ENCODE assay signal across 20 mouse cellular contexts in genomic region chr5:90340847-90341246, GRCm38 (mm10). TPM values are rescaled to one million over a fixed set of nuclear protein-coding genes. Genes with fewer than 3 reads are reported as not detected.
DNase-seq lines count a peak whose midpoint lies in the region; ATAC-seq and TF ChIP-seq lines count a peak whose summit lies in the region.
"Had no signal": no experiment of that assay in that cellular context is flagged by ENCODE, and none has a peak within 500 bp of the region (broad histone marks: within the 10 kb centered on the region; RNA-seq: fewer than 3 reads in every experiment).

No protein-coding gene starts in this region.

- no peak for TF ChIP-seq CTCF in heart, postnatal 0 days (IDR thresholded peaks at IDR 0.05; ENCODE audit: low read depth)

- WGBS in heart, postnatal 0 days = 39% methylated on average over 4 of the region's 4 CpGs
- WGBS in heart, embryonic 10.5 days = 90% methylated on average over 4 of the region's 4 CpGs

- no peak overlapping the region for H3K9ac ChIP-seq in heart, postnatal 0 days (replicated peaks; ENCODE audit: low read depth, low read length)
- H3K9ac ChIP-seq: embryonic facial prominence, embryonic 13.5 days; liver, embryonic 15.5 days; midbrain, embryonic 12.5 days had no signal

- no peak overlapping the region for H3K4me3 ChIP-seq in heart, postnatal 0 days (ENCODE audit: low read depth, low read length)
- no peak overlapping the region for H3K4me3 ChIP-seq in heart, embryonic 10.5 days
- H3K4me3 ChIP-seq in megakaryocyte, embryonic 14.5 days (replicated peaks) = peak overlapping the region; percentile 75
- H3K4me3 ChIP-seq: embryonic facial prominence, embryonic 13.5 days; layer of hippocampus, adult 2 months; liver, embryonic 15.5 days; midbrain, embryonic 12.5 days had no signal

- H3K27me3 ChIP-seq in heart, postnatal 0 days (ENCODE audit: control insufficient read depth, insufficient read depth, low read length) = no peaks in the 10 kb centered on the region
- H3K27me3 ChIP-seq in heart, embryonic 10.5 days (ENCODE audit: insufficient read depth, poor library complexity, severe bottlenecking) = no peaks in the 10 kb centered on the region
- no peaks in the 10 kb centered on the region for H3K27me3 ChIP-seq in megakaryocyte, embryonic 14.5 days (replicated peaks)
- H3K27me3 ChIP-seq: embryonic facial prominence, embryonic 13.5 days; liver, embryonic 15.5 days; midbrain, embryonic 12.5 days had no signal

- peak overlapping the region; percentile 32; the same call in 1 of the 2 replicates for H3K27ac ChIP-seq in heart, postnatal 0 days (ENCODE audit: low read depth)
- H3K27ac ChIP-seq in heart, embryonic 10.5 days = no peak overlapping the region
- H3K27ac ChIP-seq: embryonic facial prominence, embryonic 13.5 days; liver, embryonic 15.5 days; midbrain, embryonic 12.5 days had no signal

- ATAC-seq in heart, postnatal 0 days (ENCODE audit: insufficient read depth, low read depth) = no peak
- no peak for ATAC-seq in megakaryocyte, adult 5-6 weeks (ENCODE audit: poor library complexity, severe bottlenecking)
- ATAC-seq: forebrain, embryonic 14.5 days had no signal

- peaks cover 15% of the 10 kb centered on the region for H3K4me1 ChIP-seq in heart, postnatal 0 days (ENCODE audit: control insufficient read depth, insufficient read depth)
- H3K4me1 ChIP-seq in heart, embryonic 10.5 days = no peaks in the 10 kb centered on the region
- H3K4me1 ChIP-seq in megakaryocyte, embryonic 14.5 days = peaks cover 42% of the 10 kb centered on the region

- no peak for TF ChIP-seq EP300 in heart, postnatal 0 days (IDR thresholded peaks at IDR 0.05; ENCODE audit: low read depth)

- no peaks in the 10 kb centered on the region for H3K36me3 ChIP-seq in heart, postnatal 0 days (replicated peaks; ENCODE audit: control insufficient read depth, insufficient read depth, low read length)
- H3K36me3 ChIP-seq in heart, embryonic 10.5 days = peaks cover under 1% of the 10 kb centered on the region; the same call in 1 of the 2 replicates
- H3K36me3 ChIP-seq in megakaryocyte, embryonic 14.5 days (replicated peaks; ENCODE audit: low read length) = peaks cover 10% of the 10 kb centered on the region
- H3K36me3 ChIP-seq: embryonic facial prominence, embryonic 13.5 days; liver, embryonic 15.5 days; midbrain, embryonic 12.5 days had no signal

- H3K4me2 ChIP-seq in heart, postnatal 0 days (ENCODE audit: low read depth, low read length) = no peak overlapping the region
- H3K4me2 ChIP-seq: embryonic facial prominence, embryonic 13.5 days; heart, embryonic 11.5 days; liver, embryonic 15.5 days; midbrain, embryonic 12.5 days had no signal

- no peaks in the 10 kb centered on the region for H3K9me3 ChIP-seq in heart, postnatal 0 days (replicated peaks; ENCODE audit: control insufficient read depth, low read length)
- no peaks in the 10 kb centered on the region for H3K9me3 ChIP-seq in heart, embryonic 10.5 days
- no peaks in the 10 kb centered on the region for H3K9me3 ChIP-seq in megakaryocyte, embryonic 14.5 days
- H3K9me3 ChIP-seq: embryonic facial prominence, embryonic 13.5 days; liver, embryonic 15.5 days; midbrain, embryonic 12.5 days had no signal

- no peak for DNase-seq in heart, postnatal 0 days (ENCODE audit: low spot score)
- DNase-seq in heart, embryonic 10.5 days (ENCODE audit: low spot score) = no peak
- peak; percentile 16 for DNase-seq in adrenal gland, postnatal 25 days
- DNase-seq in urinary bladder, postnatal 4 days (ENCODE audit: low spot score in 2 of 2) = no peak
- DNase-seq in spleen, postnatal 36 days (ENCODE audit: low spot score in 2 of 2) = no peak
- DNase-seq: cerebellum, postnatal 10 days; gastrocnemius, postnatal 36 days; kidney, adult 11 months; kidney, postnatal 14 days; layer of hippocampus, postnatal 36 days; lung, postnatal 14 days; thymus, postnatal 4 days had no signal

RNA-seq across cellular contexts. Expression of gene Ankrd17, which starts 25.5 kb away (rescaled TPM):
- 45.0 and 49.0 TPM in 2 replicates for total RNA-seq in heart, postnatal 0 days (2014; rRNA removed; ENCODE audit: low replicate concordance)
- polyA plus RNA-seq in heart, postnatal 0 days (2015; fragmentation: Nextera tagmentation; extraction: Ambion mirVana) = 12.5 and 13.0 TPM in 2 replicates
- 19.2 and 26.0 TPM in 2 replicates for polyA plus RNA-seq in heart, embryonic 10.5 days (2016; fragmentation: Nextera tagmentation; extraction: Ambion mirVana)
- polyA plus RNA-seq in megakaryocyte, embryonic 14.5 days (2012; ENCODE audit: insufficient read depth, low replicate concordance) = 5.3 and 6.6 TPM in 2 replicates
- total RNA-seq in megakaryocyte, adult 5-6 weeks (2015) = 54.9 and 57.0 TPM in 2 replicates
- total RNA-seq in megakaryocyte, adult 5-6 weeks (2017) = 44.0 and 61.7 TPM in 2 replicates
- total RNA-seq in adrenal gland, postnatal 25 days (2021) = 104 and 112 TPM in 2 replicates

RNA-seq across cellular contexts. Expression of gene Gm9958, which starts 26.2 kb away (rescaled TPM):
- total RNA-seq in heart, postnatal 0 days (2014; rRNA removed; ENCODE audit: low replicate concordance) = 0.34 TPM in 1 of 2 replicates, not detected in the other
- polyA plus RNA-seq in heart, postnatal 0 days (2015; fragmentation: Nextera tagmentation; extraction: Ambion mirVana) = 3.2 and 3.4 TPM in 2 replicates
- polyA plus RNA-seq in heart, embryonic 10.5 days (2016; fragmentation: Nextera tagmentation; extraction: Ambion mirVana) = 3.2 and 3.8 TPM in 2 replicates
- polyA plus RNA-seq in megakaryocyte, embryonic 14.5 days (2012; ENCODE audit: insufficient read depth, low replicate concordance) = not detected in 2 replicates
- total RNA-seq in megakaryocyte, adult 5-6 weeks (2015) = 2.3 and 4.3 TPM in 2 replicates
- 0.89 and 1.6 TPM in 2 replicates for total RNA-seq in megakaryocyte, adult 5-6 weeks (2017)
- total RNA-seq in adrenal gland, postnatal 25 days (2021) = 4.2 and 5.9 TPM in 2 replicates
